Mouse (Mus musculus): ENCODE data around the gene Gm3880. TPM values are rescaled to one million over a fixed set of nuclear protein-coding genes. Genes with fewer than 3 reads are reported as not detected.
"Not testable (repeated sequence)": the region's sequence is repeated elsewhere in the genome, so short reads cannot be mapped to it uniquely, and the experiment has no call there.

Gene Gm3880
- polyA plus RNA-seq (2015; fragmentation: Nextera tagmentation; extraction: Ambion mirVana) = not detected in 2 replicates

GRCm38 (mm10) chrX:102686872-102687271, at the start of gene Gm3880:
Gm3880 (minus strand) TSS chrX:102686972.
- H3K27me3 ChIP-seq; ATAC-seq (replicated peaks); H3K9ac ChIP-seq (replicated peaks); H3K4me3 ChIP-seq; H3K9me3 ChIP-seq; H3K27ac ChIP-seq (replicated peaks); H3K4me1 ChIP-seq; H3K4me2 ChIP-seq (replicated peaks); H3K36me3 ChIP-seq: not testable (repeated sequence)
- 85% methylated on average over 5 of the region's 5 CpGs for WGBS

GRCm38 (mm10) chrX:102724226-102724625, 37.5 kb upstream of the Gm3880 start:
- H3K27me3 ChIP-seq; H3K9me3 ChIP-seq; H3K27ac ChIP-seq (replicated peaks); ATAC-seq (replicated peaks); H3K4me2 ChIP-seq (replicated peaks); H3K4me3 ChIP-seq; H3K4me1 ChIP-seq; H3K9ac ChIP-seq (replicated peaks); H3K36me3 ChIP-seq: not testable (repeated sequence)
- 87% methylated on average over 6 of the region's 6 CpGs for WGBS

- H3K27ac ChIP-seq (replicated peaks); H3K9ac ChIP-seq (replicated peaks); ATAC-seq (replicated peaks); H3K27me3 ChIP-seq; H3K4me2 ChIP-seq (replicated peaks); H3K9me3 ChIP-seq; H3K36me3 ChIP-seq; H3K4me3 ChIP-seq; H3K4me1 ChIP-seq: not testable (repeated sequence)
- 87% methylated on average over 9 of the region's 10 CpGs for WGBS
These were observed 20.8 kb upstream of the Gm3880 start, which contains the start of the genes Gm9112 and Dmrtc1b for GRCm38 (mm10) chrX:102707535-102707934. Gm9112 (minus strand) TSS chrX:102707635. Dmrtc1b (plus strand) TSS chrX:102707865.

- not testable (repeated sequence) for H3K4me3 ChIP-seq
- WGBS = 69% methylated on average over 3 of the region's 3 CpGs
These were observed 13.9 kb upstream of the Gm3880 start for GRCm38 (mm10) chrX:102700636-102701035.

GRCm38 (mm10) chrX:102689252-102689651, 2.5 kb upstream of the Gm3880 start:
- H3K27ac ChIP-seq (replicated peaks); H3K27me3 ChIP-seq; H3K4me3 ChIP-seq; H3K36me3 ChIP-seq; H3K9me3 ChIP-seq; H3K9ac ChIP-seq (replicated peaks); H3K4me2 ChIP-seq (replicated peaks); H3K4me1 ChIP-seq: not testable (repeated sequence)
- peak; percentile 75 for ATAC-seq (replicated peaks)
- 14% methylated on average over 4 of the region's 4 CpGs for WGBS

More at GRCm38 (mm10) chrX:102700636-102701035, 13.9 kb upstream of the Gm3880 start:
- not testable (repeated sequence) for H3K9ac ChIP-seq (replicated peaks); H3K4me2 ChIP-seq (replicated peaks); ATAC-seq (replicated peaks); H3K27me3 ChIP-seq; H3K27ac ChIP-seq (replicated peaks); H3K36me3 ChIP-seq; H3K4me1 ChIP-seq; H3K9me3 ChIP-seq

GRCm38 (mm10) chrX:102684706-102685105, 2.1 kb downstream of the Gm3880 start:
- not testable (repeated sequence) for ATAC-seq (replicated peaks); H3K27ac ChIP-seq (replicated peaks); H3K36me3 ChIP-seq; H3K4me3 ChIP-seq; H3K9ac ChIP-seq (replicated peaks); H3K9me3 ChIP-seq; H3K4me2 ChIP-seq (replicated peaks); H3K27me3 ChIP-seq; H3K4me1 ChIP-seq
- 35% methylated on average over 3 of the region's 3 CpGs for WGBS

GRCm38 (mm10) chrX:102666641-102667040, 20.1 kb downstream of the Gm3880 start:
- Histone ChIP-seq H3K9ac (replicated peaks) (no peak overlapping the region), H3K4me2 (replicated peaks) (no peak overlapping the region), H3K9me3 (no peaks in the 10 kb centered on the region), H3K4me1 (no peaks in the 10 kb centered on the region), H3K4me3 (no peak overlapping the region), H3K27me3 (no peaks in the 10 kb centered on the region), H3K36me3 (no peaks in the 10 kb centered on the region), H3K27ac (replicated peaks) (no peak overlapping the region)
- ATAC-seq (replicated peaks) = no peak
- WGBS = 84% methylated on average over 2 of the region's 2 CpGs

- no peak for ATAC-seq (replicated peaks)
- H3K27me3 ChIP-seq = no peaks in the 10 kb centered on the region
- no peak overlapping the region for H3K4me3 ChIP-seq
- WGBS = 11% methylated on average over 3 of the region's 3 CpGs
- no peaks in the 10 kb centered on the region for H3K36me3 ChIP-seq
- no peaks in the 10 kb centered on the region for H3K4me1 ChIP-seq
- no peak overlapping the region for H3K27ac ChIP-seq (replicated peaks)
- H3K9me3 ChIP-seq = no peaks in the 10 kb centered on the region
- H3K4me2 ChIP-seq (replicated peaks) = no peak overlapping the region
- no peak overlapping the region for H3K9ac ChIP-seq (replicated peaks)
These were observed 26.1 kb downstream of the Gm3880 start for GRCm38 (mm10) chrX:102660712-102661111.

GRCm38 (mm10) chrX:102645691-102646090, 41.1 kb downstream of the Gm3880 start:
- Histone ChIP-seq H3K4me3 (no peak overlapping the region), H3K36me3 (no peaks in the 10 kb centered on the region), H3K4me2 (replicated peaks) (no peak overlapping the region), H3K27me3 (peaks cover 3% of the 10 kb centered on the region; the same call in 1 of the 2 replicates), H3K4me1 (peaks cover 6% of the 10 kb centered on the region; the same call in 1 of the 2 replicates), H3K9ac (replicated peaks) (no peak overlapping the region), H3K27ac (replicated peaks) (no peak overlapping the region), H3K9me3 (no peaks in the 10 kb centered on the region)
- ATAC-seq (replicated peaks) = no peak
- 93% methylated on average over 1 of the region's 1 CpGs for WGBS

- H3K9ac ChIP-seq (replicated peaks) = 0 out of 2 replicates have a peak overlapping the region, but pooled peaks have one; percentile 55
- H3K4me3 ChIP-seq = no peak overlapping the region
- ATAC-seq (replicated peaks) = no peak
- no peaks in the 10 kb centered on the region for H3K36me3 ChIP-seq
- H3K9me3 ChIP-seq = no peaks in the 10 kb centered on the region
- peaks cover 3% of the 10 kb centered on the region; the same call in 1 of the 2 replicates for H3K27me3 ChIP-seq
- peak overlapping the region; percentile 63 for H3K4me2 ChIP-seq (replicated peaks)
- WGBS = 48% methylated on average over 6 of the region's 6 CpGs
- H3K4me1 ChIP-seq = peaks cover 6% of the 10 kb centered on the region; the same call in 1 of the 2 replicates
- no peak overlapping the region for H3K27ac ChIP-seq (replicated peaks)
These were observed 41.6 kb downstream of the Gm3880 start for GRCm38 (mm10) chrX:102645146-102645545.

- Histone ChIP-seq H3K9ac (replicated peaks) (peak overlapping the region; percentile 55), H3K9me3 (no peaks in the 10 kb centered on the region), H3K4me3 (peak overlapping the region; percentile 55), H3K4me1 (peaks cover 6% of the 10 kb centered on the region; the same call in 1 of the 2 replicates), H3K36me3 (no peaks in the 10 kb centered on the region), H3K4me2 (replicated peaks) (peak overlapping the region; percentile 63), H3K27me3 (peaks cover 3% of the 10 kb centered on the region; the same call in 1 of the 2 replicates), H3K27ac (replicated peaks) (no peak overlapping the region)
- 22% methylated on average over 8 of the region's 8 CpGs for WGBS
- ATAC-seq (replicated peaks) = peak; percentile 60
These were observed 42.2 kb downstream of the Gm3880 start for GRCm38 (mm10) chrX:102644573-102644951.

- H3K4me3 ChIP-seq = peak within 1 kb of the TSS; percentile 55
- H3K27ac ChIP-seq (replicated peaks) = no peak within 1 kb of the TSS
- peaks cover 6% of the 10 kb centered on the region; the same call in 1 of the 2 replicates for H3K4me1 ChIP-seq
- ATAC-seq (replicated peaks) = peak; percentile 92
- no peaks in the 10 kb centered on the region for H3K36me3 ChIP-seq
- H3K9me3 ChIP-seq = no peaks in the 10 kb centered on the region
- H3K27me3 ChIP-seq = peaks cover 3% of the 10 kb centered on the region; the same call in 1 of the 2 replicates
- 17% methylated on average over 60 of the region's 60 CpGs for WGBS
- peak within 1 kb of the TSS; percentile 55 for H3K9ac ChIP-seq (replicated peaks)
- peak within 1 kb of the TSS; percentile 63 for H3K4me2 ChIP-seq (replicated peaks)
These were observed 42.8 kb downstream of the Gm3880 start, which contains the start of gene Phka1 for GRCm38 (mm10) chrX:102643823-102644572. Phka1 (minus strand) TSS chrX:102644246.

Measured in forebrain, embryonic 15.5 days (tissue).